Mouse (Mus musculus) spleen, adult 12 weeks (tissue): Measurements from ENCODE around the gene Relch.
A peak's percentile ranks its signal among the peaks of the same experiment; 100 is the strongest.
"Not testable (repeated sequence)": the region's sequence is repeated elsewhere in the genome, so short reads cannot be mapped to it uniquely, and the experiment has no call there.

Source experiments
- DNase-seq: peaks from one replicate; pipeline ENCODE4 v3.0.0; 2022; ENCODE audit warnings: low spot score

Gene Relch

DNA sequence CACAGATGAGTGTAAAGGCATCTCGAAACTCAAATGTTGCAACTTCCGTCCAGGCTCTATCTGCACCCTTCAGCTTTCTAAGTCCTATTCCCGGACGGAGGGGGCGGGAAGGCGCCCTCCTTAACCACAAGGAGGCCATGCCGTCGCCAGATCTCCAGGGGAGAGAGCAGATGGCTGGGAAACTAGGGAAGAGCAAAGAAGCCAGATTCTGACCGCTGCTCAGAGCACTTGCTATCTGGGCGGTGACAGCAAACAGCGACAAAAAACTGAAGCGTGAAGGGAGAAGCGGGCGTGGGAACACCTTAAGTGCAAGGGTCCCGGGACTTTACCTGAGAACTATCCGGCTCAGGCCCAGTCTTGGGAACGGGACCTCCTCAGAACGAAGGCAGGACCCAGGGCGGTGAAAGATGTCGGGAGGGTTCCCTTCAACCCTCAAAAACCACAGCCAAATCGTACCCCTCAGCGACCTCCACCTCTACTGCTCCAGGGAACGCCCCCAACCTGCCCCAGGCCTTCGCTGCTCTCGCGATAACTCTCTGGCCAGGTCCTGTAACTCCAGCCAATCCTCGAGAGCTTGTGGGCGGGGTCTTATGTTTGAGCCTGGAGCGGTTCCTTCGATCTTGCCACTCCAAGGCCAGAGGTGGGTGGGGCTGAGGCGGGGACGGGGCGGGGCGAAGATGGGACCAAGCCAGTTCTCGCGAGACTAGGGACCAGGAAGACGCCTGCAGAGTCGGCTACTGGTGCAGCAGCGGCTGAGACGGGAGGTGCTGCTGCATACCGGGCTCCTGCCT lies at the start of gene Relch, which contains the start of gene Pign:
Gene Relch (plus strand): TSS at position 691 of the 791 bp plus-strand sequence.
Gene Pign (minus strand): TSS at position 507 of the 791 bp plus-strand sequence.
- peak; percentile 93 for DNase-seq

- no peak for DNase-seq
Measured at GRCm38 (mm10) chr1:105630481-105630880, 33.2 kb upstream of the Relch start.

DNA sequence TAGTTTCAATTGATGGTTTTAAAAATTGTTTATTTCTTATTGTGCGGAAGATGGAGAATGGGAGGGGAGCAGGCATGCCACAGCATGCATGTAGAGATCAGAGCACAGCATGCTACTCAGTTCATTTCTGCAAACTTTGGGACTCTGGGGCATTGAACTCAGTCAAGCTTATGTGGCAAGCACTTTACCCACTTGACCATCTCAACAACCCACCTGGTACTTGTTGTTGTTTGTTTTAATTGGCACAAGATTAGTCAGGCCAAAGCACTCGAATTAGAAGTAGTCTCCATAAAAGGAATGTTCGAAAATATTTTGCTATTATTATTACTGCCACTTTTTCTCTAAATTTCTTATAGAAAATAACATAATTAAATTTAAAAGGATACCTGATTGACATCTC lies 19.6 kb upstream of the Relch start:
- no peak for DNase-seq

DNA sequence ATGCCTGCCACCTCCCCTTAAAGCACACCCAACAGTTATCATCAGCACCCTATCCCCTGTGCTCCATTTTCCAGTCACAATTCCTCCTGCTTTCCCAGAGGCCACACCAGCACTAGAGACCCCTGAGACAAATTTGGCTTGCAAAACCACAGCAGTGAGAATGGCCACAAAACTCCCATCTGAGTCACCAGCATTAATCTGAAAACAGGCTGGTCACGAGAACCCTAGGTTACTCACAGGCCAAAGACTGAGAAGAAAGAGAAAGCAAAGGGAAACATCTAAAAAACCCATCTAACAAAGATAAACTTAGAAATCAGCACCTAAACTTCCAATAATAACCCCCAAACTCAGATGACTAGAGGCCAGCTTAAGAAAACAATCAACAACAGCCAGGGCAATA lies 13.0 kb upstream of the Relch start:
- DNase-seq, result no peak

DNA sequence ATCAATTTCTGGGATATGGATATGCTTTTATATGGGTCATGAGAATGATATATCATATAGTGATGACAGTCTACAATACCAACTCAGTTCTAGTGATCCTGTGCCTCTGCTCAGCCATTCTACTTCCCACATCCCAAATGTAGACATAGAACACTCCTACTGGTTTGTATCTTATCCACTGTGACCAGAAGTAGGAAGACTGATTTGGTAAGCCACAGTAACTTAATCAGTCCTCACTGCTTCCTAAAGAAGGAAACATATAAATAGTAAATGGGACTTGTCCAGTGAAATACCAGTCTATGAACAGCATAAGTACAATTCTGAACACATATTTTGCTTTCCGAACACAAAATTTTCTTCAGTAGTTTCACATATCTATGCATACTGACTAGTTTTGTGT lies 9.7 kb upstream of the Relch start:
- DNase-seq, result no peak

DNA sequence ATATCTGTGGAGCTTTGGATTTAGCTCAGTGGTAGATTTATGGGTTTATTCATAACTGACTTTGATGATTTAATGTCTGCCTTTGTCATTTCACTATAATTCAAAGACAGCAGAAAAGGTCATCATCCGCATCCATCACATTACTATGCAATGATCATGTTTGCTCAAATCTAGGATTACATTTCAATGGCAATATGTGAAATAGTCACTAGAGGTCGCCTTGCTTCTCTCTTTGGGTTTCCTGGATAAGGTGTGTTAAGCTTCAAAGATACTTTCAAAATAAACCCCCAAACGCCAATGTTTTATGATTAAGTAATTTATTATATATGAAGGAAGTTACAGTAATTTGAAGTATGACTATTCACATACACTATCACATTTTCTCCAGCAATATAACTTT lies 3.6 kb upstream of the Relch start:
- no peak for DNase-seq

GRCm38 (mm10) chr1:105662820-105663170 lies 866 bp upstream of the Relch start:
- no peak for DNase-seq

DNA sequence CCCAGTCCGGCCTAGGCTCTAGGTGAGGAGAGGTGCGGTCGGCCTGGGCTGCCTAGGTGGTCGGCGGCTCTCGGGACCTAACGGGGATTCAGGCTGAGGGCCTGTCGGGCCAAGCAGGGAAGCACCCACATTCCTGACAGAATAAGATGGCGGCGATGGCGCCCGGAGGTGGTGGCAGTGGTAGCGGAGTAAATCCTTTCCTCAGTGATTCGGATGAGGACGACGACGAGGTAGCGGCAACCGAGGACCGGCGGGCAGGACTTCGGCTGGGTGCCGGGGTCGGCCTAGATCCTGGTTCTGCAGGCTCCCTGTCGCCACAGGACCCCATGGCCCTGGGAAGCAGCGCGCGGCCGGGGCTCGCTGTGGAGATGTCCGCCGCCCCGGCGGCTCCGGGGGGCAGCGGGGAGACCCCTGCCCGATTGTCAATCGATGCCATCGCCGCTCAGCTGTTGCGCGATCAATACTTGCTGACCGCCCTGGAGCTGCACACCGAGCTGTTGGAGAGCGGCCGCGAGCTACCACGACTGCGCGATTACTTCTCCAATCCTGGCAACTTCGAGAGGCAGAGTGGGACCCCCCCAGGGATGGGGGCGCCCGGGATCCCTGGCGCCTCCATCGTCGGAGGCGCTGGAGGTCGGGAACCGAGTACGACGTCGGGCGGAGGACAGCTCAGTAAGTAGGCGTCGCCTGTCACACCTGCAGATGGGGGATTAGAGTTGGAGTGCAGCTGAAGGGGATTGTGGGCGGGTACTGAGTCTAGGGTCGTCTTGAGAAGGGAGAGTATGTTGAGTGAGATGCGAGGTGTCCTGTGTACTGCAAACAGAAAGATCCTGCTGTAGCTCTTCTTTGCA lies 526 bp downstream of the Relch start:
- peak; percentile 14 for DNase-seq

GRCm38 (mm10) chr1:105669700-105670099 lies 6.0 kb downstream of the Relch start:
- no peak for DNase-seq

GRCm38 (mm10) chr1:105674763-105675162 lies 11.1 kb downstream of the Relch start:
- no peak for DNase-seq

- no peak for DNase-seq
Measured at GRCm38 (mm10) chr1:105680587-105680986, 16.9 kb downstream of the Relch start.

GRCm38 (mm10) chr1:105685501-105685900 lies 21.8 kb downstream of the Relch start:
- no peak for DNase-seq

DNA sequence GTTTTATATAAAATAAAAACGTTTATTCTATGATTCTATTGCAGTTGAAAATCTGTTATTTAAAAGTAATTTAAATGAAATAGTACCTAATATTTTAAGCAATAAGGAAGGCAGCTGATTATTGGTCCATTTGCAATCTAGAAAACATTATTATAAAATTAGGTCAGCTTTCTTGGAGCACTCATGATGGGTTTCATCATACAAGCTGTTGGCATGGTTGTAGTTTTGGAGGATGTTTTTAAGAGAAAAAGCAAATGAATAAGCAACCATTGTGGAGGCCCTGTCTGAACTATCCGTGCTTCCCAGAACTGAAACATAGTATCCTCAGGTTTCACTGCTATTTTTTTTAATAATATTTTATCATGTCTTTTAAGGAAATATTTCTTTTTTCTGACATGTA lies 31.9 kb downstream of the Relch start:
- no peak for DNase-seq

DNA sequence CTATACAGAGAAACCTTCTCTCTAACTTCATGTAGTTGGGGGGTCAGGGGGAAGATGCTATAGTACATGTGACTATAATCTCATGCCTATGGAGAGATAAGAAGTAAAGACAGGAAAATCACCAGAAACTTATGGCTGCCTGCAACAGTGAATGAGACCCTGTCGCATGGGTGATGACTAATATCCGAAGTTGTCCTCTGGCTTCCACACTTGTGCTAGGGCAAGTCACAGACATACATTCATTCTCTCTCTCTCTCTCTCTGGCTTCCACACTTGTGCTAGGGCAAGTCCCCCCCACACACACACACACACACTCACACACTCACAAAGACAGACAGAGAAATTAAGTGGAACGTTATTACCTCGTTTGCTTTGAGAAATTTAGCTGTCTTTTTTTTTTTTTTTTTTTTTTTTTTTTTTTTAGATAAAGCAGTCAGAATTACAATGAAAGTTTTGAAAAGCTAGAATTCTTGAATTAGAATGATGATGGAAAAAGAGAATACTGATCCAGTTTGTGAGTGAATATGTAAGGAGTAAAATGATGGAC lies 37.4 kb downstream of the Relch start:
- DNase-seq, result no peak

- DNase-seq, result no peak
Measured at GRCm38 (mm10) chr1:105709415-105709814, 45.8 kb downstream of the Relch start.

GRCm38 (mm10) chr1:105711227-105711626 lies 47.6 kb downstream of the Relch start:
- DNase-seq, result no peak

DNA sequence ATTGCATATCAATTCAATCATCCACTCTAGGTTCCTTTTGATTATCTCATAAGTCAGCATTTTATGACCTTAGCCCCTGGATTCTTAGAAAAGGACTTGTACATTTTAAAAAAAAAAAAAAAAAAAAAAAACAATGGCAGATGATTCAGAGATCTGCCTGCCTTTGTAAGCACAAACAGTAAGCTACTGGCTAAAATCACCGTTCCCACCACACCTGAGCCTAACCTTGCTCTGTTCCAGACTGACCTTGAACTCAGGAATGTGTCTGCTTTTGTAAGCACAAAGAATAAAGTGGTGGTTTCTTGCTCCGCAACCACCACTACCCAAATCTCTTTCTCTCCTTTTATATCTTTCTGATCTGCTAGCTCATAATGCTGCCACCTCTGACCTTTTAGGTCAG lies 49.2 kb downstream of the Relch start:
- DNase-seq, result no peak

DNA sequence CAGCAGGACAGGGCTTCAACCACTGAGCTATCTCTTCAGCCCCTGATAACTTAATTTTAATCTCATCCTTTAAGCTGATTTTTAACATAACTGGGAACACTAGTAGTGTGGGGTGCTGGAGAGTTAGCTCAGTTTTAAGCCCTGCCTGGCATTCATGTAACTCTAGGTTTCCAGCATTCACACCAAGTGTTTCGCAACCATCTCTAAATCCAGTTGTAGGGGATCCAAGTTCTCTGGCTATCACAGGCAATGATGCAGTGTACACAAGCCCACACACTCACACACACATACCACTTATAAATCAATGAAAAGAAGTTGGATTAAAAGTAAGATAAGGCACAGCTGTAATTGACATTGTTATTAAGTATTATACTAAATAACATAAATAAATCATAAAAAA lies 54.7 kb downstream of the Relch start:
- DNase-seq, result no peak

DNA sequence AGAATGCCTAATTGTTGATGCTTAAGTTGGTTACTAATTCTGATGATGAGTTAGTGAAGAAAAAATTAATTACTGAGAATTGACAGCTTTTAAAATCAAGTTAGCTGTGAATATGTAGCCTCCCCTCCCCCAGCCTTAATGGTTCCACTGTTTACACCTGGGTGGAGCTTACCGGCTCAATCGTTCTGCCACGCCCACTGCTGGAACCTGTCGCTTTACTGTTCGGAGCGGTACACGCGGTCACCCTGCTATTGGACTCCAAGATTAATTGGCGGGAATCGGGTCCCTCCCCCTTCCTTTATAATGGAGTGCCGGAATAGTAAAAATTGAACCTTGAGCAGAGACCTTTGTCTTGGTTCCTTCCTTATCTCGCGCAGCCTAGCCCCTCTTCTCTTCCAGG lies 65.6 kb downstream of the Relch start:
- DNase-seq, result not testable (repeated sequence)

DNA sequence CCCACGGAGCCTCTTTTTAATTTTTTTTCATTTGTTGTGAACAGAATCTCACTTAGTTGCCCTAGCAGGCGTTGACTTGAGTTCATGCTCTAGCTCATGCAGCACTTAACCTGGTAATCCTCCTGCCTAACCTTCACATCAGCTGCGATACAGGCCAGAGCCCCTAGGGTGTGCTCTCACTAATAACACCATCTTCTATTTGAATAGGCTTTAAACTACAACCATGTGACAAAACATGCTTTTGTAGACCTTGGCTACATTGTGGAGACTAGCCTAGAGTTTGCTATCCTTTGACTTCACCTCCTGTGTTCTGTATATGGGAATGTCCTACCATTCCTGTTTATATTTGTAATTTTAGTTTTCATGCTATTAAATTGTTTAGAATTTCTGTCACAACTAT lies 71.7 kb downstream of the Relch start:
- DNase-seq, result no peak

DNA sequence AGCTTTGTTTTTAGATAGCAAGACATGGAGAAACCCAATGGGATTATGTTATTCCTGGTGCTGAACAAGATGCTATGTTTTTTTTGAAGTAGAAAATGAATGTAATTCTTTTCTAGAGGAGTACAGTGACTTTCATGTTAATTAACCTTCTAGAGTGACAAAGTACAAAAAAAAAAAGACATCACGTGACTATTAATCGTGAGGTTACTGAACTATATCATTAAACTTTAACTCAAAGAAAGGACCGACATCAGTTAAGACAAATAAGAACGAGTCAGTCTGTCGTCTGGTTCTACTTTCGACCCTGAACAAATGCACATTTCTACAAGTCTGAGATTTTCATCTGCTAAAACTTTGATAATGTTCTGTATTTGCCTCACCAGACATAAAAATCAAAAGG lies 74.7 kb downstream of the Relch start:
- no peak for DNase-seq

DNA sequence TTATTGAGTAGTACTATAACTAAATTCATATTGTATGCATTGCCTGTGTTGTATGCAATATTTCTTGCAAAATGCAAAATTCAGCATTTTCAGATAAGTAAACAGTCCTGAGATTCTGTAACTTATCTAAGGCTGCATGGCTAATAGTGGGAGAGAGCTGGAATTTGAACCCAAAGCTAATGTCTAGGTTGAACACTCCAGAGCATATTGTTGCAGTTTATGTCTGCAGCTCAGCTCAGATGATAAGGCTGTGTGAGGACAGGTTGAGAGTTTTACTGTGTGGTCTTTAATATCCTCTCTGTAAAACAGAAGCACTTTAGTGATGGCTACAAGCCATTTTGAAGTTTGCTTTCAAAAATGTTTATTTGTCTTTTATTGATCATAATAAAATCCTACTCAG lies 75.8 kb downstream of the Relch start:
- DNase-seq, result no peak

DNA sequence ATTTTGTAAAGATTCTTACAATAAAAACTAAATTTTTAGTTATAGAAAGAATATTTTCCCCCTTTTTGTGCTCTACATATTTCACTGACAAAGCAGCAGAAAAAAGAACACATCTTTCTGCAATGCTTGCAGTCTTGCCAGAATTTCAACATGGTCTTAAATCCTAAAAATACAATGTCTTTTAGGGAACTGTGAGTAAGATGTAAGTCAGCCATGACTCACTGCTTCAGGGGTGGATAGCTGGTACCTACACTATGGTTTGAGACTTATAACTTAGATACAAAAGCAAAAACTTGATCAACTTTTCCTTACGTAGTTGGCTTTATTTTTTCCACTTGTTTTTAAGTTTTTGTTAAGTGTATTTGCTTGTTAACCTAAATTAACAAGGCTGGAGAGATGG lies 78.8 kb downstream of the Relch start:
- DNase-seq, result no peak
